Mouse (Mus musculus) ovary, adult 18-20 months (tissue): ENCODE results near the gene Slfnl1.

ENCODE experiments used
- DNase-seq: peaks from one replicate; pipeline ENCODE4 v3.0.0; 2022; ENCODE audit warnings: low spot score, mixed read lengths

The Slfnl1 gene

DNA sequence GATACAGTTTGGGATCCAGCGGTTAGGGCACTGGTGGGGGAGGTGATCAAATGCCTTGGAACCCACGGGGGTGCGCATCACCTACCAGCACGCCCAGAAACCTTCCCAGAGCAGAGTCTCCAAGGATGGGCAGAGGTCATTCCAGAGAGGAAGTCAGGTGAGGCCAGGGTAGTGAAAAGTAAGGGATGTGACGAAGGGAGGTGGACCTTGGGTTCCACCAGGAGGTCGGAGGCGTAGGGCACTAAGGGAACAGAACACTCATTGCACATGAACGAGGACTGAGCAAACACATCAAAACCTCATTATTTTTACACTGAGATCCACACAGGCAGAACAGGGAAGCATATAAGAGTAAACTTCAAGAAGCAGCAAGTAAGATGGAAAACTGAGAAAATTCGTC is 49.7 kb downstream of the Slfnl1 start:
- no peak for DNase-seq
